Mouse (Mus musculus) adrenal gland, adult 8-10 months (tissue): ENCODE results near the gene Sestd1. TPM values are rescaled to one million over a fixed set of nuclear protein-coding genes. Genes with fewer than 3 reads are reported as not detected.

ENCODE experiments used
- total RNA-seq, 4 experiments: library from RNA; stranded (reverse); gene quantifications; 2 replicates each; pipeline ENCODE4 v1.2.4; 2022

Sestd1 gene
- total RNA-seq, 4 experiments from 2014 or later, result 18.8 to 23.2 (median 20.4) TPM

Other genes starting within 250 kb of the Sestd1 start
- 1 to 10 TPM; 5.0 to 9.8 (median 9.3) TPM for gene Ccdc141, start 110.0 kb downstream of the Sestd1 start, total RNA-seq